Mouse (Mus musculus) left cerebral cortex, postnatal 14 days (tissue): Measurements from ENCODE around the gene Slc22a15. TPM values are rescaled to one million over a fixed set of nuclear protein-coding genes. Genes with fewer than 3 reads are reported as not detected.

ENCODE experiments used
- DNase-seq, 2 experiments: peaks; one replicate each; pipeline ENCODE4 v3.0.0; 2021 to 2022; ENCODE audit warnings: low spot score in 2 of 2, mixed read lengths in 1 of 2
- intact Hi-C: fragments of 180-260 bp; cut with DNase I; formaldehyde crosslinking; loops from one replicate; pipeline ENCODE4 v1.15.1; 2025
- long read RNA-seq, 2 experiments: library from polyadenylated mRNA; stranded (forward); transcript quantifications; one replicate each; pipeline ENCODE4 v2.0.0; 2021
- total RNA-seq, 2 experiments: library from RNA; stranded (reverse); gene quantifications; 2 replicates each; pipeline ENCODE4 v1.2.3; 2021

The Slc22a15 gene
- 1 to 10 TPM; 8.3 to 9.3 TPM for total RNA-seq
- long read RNA-seq, experiment 1, full-length matches to known transcripts: 7 of 8 reads
- long read RNA-seq, experiment 1, partial matches to known transcripts: 0 of 8 reads
- long read RNA-seq, experiment 1, other reads (novel, unspliced or antisense): 1 of 8 reads
- long read RNA-seq, experiment 2, full-length matches to known transcripts: 3 of 5 reads
- long read RNA-seq, experiment 2, partial matches to known transcripts: 0 of 5 reads
- long read RNA-seq, experiment 2, other reads (novel, unspliced or antisense): 2 of 5 reads

DNA sequence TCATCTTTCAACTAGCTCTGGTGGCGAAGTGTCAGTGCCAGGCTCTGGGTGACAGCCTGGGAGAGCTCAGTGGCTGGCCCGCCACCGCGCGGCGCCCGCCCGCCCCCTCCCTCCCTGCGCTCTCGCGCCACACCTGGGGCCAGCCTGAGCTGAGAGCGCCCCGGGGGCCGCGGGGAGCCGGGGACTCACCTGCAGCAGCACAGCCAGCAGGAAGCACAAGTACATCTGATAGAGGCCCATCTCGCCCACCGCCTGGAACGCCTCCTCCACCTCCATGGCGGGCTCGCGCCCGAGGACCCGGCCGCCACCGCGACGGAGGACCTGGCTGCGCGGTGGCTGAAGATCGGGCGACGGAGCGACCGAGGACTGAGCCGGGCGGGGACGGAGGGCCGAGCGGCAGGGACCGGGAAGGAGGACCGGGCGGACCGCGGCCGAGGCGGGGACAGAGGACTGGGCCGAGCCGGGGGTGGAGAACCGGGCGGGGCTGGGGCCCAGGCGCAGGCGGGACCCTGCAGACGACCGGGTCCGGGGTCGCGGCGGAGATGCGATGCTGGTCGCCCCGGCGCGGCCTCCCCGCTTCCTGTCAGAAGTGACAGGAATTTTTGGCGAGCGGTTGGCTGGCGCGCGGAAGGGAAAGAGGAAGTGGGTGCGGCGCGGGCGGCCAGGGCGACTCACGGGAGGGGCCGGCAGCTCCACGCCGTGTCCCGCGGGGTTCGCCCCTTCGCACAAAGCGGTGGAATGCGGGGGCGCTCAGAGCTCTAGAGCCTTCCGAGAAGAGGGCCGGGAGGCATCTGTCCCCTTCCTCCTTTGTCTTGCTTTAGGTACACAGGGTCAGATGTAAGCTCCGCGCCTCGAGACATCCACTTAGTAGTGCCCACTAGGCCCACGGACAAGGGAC lies at the start of gene Slc22a15:
TSS of gene Slc22a15 (minus strand) at position 611 of the 898 bp plus-strand sequence.
- intact Hi-C loops: no loop called here

DNA sequence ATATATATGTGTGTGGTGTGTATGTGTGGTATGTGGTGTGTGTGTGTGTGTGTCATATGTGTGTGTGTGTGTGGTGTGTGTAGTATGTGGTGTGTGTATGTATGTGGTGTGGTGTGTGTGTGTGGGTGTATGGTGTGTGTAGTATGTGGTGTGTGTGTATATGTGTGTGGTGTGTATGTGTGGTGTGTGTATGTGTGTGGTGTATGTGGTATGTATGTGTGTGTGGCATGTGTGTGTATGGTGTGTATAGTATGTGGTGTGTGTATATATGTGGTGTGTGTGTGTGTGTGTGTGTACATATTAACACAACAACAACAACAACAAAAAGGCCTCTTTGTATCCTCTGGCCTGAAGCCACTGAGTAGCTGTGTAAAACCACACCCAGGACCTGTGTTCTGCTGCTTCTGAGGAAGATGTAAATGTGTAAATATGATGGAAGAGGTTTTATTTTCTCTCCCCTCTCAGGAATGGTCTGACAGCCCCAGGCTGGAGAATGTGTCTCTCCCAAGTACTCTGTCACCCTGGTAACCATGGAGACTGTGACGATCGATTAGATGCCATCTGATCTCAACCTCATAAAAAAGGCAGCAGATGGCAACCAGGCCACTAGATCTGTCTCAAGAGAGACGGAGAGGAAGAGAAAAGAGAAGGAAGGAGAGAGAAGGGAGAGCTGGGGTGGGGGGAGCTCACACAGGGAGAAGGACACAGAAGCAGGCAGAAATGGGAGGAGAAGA lies 42.7 kb upstream of the Slc22a15 start:
- no peak for DNase-seq
- intact Hi-C loops: no loop called here

More for the DNA sequence above, at the start of gene Slc22a15:
- DNase-seq: peak in 1 of 2 experiments; percentile 54

DNA sequence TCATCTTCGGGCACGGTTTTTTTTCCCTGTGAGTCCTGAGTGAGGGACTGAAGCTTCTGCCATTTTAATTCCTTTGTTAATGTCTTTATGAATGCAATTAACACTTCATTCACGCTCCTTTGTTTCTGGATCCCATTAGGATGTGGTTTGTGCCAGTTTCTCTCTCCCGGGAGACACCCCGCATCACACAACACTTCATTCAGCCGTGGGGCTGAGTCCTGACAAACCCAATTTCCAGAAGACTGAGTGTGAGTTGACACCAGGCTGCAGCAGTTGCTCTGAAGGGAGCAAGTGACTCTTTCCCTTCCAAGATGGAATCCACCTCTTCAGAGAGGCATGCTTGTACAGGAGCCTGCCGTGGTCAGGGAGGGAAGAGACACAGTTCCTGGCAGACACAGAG lies 40.1 kb upstream of the Slc22a15 start:
- intact Hi-C loops: no loop called here
- DNase-seq: no peak

DNA sequence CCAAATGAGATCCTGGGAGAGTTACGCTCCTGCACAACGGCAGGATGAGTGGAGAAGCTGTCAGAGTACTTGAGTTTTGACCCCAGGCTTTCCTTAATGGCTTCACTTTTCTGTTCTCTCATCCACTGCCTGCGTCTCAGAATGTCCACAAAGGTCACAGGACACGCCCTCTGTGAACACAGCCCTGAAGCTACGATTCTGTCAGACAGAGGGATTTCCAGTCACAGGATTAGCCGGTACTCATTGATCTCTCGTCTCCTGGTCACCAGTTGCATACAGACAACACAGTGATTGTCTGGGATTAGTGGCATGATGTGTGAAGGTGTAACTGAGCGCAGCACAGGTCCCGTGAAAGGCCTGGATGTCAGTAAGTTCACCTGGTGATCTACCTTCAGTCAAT lies 39.2 kb upstream of the Slc22a15 start:
- intact Hi-C loops: no loop called here

DNA sequence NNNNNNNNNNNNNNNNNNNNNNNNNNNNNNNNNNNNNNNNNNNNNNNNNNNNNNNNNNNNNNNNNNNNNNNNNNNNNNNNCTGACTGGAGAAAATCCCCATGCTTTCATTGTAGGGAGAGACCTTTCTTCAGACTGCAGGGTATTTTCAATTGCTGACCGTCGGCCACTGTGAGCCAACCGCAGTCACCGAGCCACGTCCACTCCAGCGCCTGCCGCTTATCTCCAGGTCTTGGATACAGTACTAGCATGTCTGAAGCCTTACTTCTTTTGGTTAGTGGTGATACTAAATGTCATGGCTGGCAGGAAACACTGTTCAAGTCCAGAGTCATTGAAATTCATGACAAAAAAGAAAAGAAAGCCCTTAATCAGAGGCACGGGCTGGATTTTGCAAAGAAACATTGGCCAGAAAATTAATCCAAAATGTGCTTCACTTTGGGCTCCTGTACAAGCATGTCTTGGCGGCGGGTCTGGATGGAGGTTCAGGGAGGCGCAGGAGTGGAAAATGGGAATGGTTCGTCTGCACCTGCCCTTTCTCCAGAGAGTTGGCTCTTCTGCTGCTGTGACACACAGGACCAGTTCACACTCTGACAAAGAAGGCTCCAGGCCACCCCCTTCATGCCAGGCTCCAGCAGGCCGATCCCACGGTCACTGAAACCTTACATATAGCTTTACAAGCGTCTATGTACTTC lies 37.0 kb upstream of the Slc22a15 start:
- no peak for DNase-seq
- intact Hi-C loops: no loop called here

More for the DNA sequence above, 39.2 kb upstream of the Slc22a15 start:
- no peak for DNase-seq

DNA sequence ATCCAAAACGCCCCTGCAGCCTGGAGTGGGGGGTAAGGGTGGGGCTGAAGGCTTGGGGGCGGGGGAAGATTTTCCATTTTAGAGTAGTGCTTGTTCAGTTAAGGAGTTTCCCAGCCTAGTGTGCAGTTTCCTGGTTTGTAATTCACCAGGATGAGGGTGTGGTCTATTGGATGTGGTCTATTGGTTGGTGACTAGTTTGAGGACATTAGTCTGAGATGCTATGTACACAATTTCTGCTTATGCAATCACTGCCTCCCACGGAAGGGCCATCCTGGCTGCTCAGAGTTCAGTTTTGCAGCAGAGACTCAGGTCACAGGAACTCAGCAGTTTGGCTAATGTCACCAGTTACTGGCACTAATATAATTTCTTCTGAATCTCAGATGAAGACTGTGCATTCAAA lies 33.8 kb upstream of the Slc22a15 start:
- no peak for DNase-seq
- intact Hi-C loops: no loop called here

DNA sequence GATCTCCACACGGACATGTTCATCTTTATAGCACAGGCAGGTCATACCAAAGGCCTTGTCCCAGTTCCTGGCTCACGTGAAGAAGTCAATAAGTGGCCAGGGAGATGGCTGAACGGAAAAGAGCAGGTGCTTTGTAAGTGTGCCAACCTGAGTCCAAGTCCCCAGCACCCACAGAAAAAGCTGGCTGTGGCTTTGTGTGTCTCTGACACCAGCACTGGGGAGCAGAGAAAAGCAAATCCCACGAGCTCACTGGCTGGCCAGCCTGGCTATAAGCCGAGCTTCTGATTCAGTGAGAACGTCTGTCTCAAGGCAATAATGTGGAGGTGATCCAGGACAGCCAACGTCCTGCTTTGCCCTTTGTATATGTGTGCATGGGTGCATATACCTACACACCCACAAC lies 29.3 kb upstream of the Slc22a15 start:
- intact Hi-C loops: loop anchor here (5.0 kb wide), 1 partner anchor 289 kb away; no protein-coding TSS in a partner anchor
- no peak for DNase-seq

DNA sequence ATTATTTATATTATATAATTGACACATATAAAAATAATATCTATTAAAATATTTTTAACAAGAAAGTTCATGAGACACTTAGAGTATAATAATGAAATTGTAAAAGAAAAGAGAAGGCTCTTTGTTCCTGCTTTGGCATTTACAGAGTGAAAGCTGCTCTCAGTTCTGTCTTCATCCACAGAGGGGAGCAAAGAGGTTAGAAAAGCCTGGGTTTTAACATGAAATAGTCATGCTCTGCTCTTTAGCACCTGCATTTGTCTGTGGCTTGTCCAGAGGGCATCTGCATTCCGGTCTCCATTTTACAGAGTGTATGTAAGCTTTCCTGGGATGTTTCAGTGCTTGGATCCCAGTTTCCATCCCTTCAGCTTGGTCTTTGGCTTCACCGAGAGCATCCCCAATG lies 28.3 kb upstream of the Slc22a15 start:
- intact Hi-C loops: loop anchor here (5.0 kb wide), 1 partner anchor 290 kb away; no protein-coding TSS in a partner anchor
- no peak for DNase-seq

DNA sequence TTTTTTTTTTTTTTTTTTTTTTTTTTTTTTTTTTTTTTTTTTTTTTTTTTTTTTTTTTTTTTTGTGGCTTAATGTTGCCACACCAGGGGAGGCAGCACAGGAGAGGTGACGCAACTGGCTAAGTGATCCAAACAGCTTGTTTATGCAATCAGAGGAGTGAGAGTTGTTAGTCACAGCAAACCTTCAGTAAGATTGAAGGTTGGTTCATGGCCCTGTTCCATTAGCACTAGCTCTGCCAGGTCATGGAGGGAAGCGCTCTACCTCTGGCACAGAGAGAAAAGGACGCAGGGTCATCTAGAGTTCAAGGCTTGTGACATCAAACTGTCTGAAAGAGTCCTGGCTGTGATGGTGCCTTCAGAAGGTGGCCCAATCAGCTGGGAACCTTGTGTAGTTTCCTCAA lies 24.3 kb upstream of the Slc22a15 start:
- no peak for DNase-seq
- intact Hi-C loops: no loop called here

DNA sequence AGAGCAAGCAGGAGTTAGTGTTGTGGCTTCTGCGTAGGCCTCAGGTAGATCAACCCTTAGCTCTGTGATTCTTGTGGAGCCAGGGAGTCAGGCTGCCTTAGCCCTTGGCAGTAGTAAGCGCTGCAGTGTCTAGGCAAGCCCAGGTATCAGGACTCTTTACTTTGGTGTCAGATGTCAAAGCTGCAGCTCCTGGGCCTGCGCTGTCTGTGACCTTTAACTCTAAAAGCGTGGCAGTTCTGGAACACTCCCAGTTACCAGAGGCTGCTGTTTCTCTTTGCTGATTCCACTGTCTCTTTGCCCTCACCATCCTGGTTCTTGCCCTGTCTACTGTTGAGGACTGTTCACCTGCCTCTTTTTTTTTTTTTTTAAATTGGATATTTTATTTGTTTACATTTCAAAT lies 23.0 kb upstream of the Slc22a15 start:
- no peak for DNase-seq
- intact Hi-C loops: no loop called here

DNA sequence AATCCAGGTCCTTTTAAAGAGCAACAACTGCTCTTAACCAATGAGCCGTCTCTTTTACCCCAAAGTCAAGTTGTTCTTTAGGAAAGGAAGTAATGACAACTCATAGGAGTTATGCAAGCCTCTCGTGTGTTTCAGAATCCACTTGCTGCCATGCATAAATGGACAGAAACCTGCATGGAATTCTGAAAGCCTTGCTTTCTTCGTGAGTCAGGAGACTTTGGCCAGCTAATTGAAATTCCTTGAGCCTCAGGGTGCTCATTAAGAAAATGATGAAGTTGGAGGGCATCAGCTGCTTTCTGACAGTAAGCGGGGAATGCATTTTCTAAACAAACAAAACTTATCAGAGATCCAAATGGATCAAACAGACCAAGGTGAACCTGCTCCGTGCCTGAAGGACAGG lies 21.0 kb upstream of the Slc22a15 start:
- no peak for DNase-seq
- intact Hi-C loops: no loop called here

DNA sequence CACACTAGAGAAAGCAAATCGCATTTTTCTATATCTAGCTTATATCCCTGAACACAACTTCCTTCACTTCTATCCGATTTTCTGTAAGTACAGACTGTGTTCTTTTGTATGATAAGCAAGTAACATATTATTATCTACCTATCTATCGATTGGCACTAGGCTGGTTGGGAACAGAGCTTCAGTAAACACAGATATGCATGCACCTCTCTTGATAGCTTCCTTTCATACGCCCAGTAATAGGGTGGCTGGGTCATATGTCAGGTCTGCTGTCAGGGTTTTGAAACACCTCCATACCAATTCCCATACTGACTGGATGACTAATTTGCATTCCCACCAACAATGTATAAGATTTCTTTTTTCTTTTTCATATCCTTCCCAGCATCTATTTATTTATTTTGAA lies 16.2 kb upstream of the Slc22a15 start:
- DNase-seq: no peak
- intact Hi-C loops: no loop called here

DNA sequence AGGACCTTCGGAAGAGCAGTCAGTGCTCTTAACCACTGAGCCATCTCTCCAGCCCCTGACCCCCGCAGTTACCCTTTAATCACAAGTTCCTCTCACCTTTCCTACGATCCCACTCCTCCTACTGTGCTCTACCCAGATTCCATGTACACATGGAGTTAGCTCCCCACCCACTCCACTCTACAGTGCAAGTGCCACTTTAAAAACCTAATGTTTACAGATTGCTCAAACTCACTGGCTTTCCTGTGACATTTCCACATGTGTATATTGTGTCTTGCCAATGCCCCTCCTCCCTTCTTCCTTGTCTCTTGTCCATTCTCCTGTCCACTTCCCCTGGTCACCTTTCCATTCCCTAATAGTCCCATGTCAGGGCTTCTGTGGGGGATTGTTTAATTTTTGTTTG lies 15.6 kb upstream of the Slc22a15 start:
- DNase-seq: no peak
- intact Hi-C loops: no loop called here

DNA sequence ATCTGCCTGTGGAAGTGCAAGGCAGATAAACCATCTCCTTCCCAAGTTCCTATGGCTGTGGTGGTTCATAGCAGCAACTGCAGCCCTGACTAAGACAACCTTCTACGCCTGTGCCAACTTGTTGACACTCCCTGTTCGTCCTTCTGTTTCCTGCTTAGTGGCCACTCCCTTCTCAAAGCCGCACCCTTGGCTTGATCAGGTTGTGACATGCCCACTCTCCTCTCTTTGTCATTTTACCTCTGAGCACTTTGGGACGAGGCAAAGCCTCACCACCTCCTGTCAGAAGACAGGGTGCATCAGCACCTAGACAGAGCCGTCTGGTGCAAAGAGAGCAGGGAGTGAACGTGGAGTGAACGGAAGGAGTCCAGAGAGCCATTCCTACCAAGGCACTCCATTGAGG lies 14.9 kb upstream of the Slc22a15 start:
- DNase-seq: no peak
- intact Hi-C loops: no loop called here

DNA sequence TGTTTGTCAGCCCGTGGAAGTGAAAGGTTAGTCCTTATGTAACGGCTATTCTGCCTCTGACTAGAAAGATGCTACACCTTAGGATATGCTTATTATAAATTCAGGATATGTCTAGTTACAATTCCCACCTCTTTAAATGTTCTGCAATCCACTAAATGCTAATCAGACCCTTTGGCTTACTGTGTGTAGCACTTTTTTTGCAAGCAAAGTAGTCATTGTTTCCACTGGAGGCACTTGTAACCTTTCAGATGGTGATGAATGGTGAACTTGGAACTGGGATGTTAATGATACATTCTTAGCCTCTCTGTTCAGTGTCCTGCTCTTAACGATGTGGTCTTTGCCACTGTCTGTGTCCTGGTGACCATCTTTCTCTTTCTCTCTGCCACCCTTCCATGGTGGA lies 12.1 kb upstream of the Slc22a15 start:
- intact Hi-C loops: no loop called here

DNA sequence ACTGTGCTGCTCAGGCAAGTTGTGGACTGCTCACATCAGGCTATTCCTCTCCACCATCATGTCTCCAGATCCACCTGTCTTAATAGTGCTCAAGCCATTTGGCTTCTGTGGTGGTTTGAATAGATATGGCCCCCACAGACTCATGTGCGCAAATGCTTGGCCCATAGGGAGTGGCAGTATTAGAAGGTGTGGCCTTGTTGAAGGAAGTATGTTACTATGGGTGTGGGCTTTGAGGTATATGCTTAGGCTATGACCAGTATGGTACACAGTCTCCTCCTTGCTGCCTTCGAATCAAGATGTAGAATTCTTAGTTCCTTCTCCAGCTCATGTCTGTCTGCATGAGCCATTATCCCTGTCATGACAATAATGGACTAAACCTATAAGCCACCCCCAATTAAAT lies 9.6 kb upstream of the Slc22a15 start:
- DNase-seq: no peak
- intact Hi-C loops: no loop called here

More for the DNA sequence above, 12.1 kb upstream of the Slc22a15 start:
- no peak for DNase-seq

DNA sequence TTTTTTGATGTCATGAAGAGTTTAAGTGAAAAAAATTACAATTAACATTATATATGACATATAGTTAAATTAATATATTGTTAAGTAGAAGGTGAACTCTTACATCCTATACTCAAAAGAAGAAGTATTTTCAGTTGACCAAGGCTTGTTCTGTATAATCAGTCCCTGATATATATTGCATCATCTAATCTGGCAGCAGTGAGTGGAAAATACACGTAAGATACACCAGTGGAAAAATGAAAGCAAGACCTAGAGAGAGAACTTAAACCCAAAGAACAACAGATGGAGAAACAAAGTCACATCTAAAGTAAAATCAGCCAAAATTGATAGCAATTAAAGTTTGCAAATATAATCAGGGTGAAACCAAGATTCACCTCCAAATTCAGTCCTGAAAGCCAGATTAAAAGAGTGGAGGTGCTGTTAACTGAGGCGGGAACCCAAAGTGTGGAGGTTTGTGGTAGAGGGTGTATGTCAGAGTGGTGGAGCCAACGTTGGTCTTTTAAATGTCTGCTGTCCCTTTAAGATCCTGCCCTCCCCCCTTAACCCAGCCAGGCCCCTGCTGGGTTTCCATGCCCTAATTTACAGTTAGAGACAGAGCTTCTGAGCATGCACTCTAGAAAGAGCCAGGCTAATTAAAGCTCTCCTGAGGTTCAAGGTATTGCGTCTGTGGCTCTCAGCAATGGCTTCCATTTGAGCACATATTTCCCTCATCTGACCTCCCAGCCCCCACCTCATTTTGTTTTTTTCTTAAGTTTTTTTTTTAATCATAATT lies 5.0 kb upstream of the Slc22a15 start:
- intact Hi-C loops: no loop called here

DNA sequence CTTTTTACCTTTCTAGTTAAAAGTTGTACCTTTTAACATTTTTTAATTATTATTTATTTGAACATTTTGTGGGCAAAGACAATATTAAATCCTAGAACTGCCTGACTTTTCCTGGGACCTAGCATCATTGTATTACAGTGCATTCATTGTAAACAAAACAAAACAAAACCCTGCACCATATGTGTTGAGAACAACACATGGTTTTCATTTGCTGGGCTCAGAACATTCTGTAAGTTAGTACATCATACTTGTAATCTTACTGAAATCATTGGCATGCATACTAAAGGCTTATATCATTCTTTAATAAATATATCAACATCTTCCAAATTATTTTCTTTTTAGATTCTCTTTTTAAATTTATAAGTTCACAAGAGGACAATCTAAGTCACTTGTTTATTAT lies 2.4 kb upstream of the Slc22a15 start:
- intact Hi-C loops: no loop called here
- DNase-seq: no peak

More for the DNA sequence above, 5.0 kb upstream of the Slc22a15 start:
- no peak for DNase-seq

DNA sequence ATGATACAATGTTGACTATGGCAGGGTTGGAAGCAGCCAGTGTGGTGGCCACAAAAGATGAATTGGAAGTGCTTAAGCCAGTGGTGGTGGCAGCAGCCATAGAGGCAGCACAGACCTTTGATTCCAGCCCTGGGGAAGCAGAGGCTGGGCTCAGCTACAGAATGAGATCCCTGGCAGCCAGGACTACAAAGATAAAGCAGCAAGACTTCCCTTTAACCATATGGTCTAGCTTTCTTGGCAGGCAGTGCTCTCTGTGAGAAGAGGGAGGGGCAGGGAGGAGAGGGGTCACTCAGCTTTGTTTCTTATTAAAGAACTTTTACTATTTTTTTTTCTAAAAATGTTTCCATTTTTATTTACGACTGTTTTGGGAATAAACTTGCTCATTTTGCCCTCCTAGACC lies 1.4 kb upstream of the Slc22a15 start:
- intact Hi-C loops: no loop called here
- no peak for DNase-seq
